Mouse (Mus musculus): ENCODE measurements around the gene Slc4a4. TPM values are rescaled to one million over a fixed set of nuclear protein-coding genes. Genes with fewer than 3 reads are reported as not detected.

The Slc4a4 gene
- polyA plus RNA-seq, 1 experiment = 8.3 TPM

- Histone ChIP-seq H3K27ac (ENCODE audit: insufficient read depth, low read length) (no peak overlapping the region), H3K27me3 (ENCODE audit: control insufficient read depth, insufficient read depth, low read length, poor library complexity, severe bottlenecking) (no peaks in the 10 kb centered on the region), H3K9ac (ENCODE audit: low read depth, poor library complexity, severe bottlenecking) (no peak overlapping the region), H3K36me3 (ENCODE audit: control insufficient read depth, insufficient read depth, low read length, poor library complexity, severe bottlenecking) (no peaks in the 10 kb centered on the region), H3K4me1 (ENCODE audit: control insufficient read depth, insufficient read depth, low read length) (no peaks in the 10 kb centered on the region), H3K4me3 (ENCODE audit: low read depth, low read length) (no peak overlapping the region), H3K9me3 (replicated peaks; ENCODE audit: control insufficient read depth, insufficient read depth, low read length, poor library complexity, severe bottlenecking) (no peaks in the 10 kb centered on the region)
- TF ChIP-seq EP300 (IDR thresholded peaks at IDR 0.05; ENCODE audit: insufficient read depth, low read depth, low read length) (no peak), POLR2A (IDR thresholded peaks at IDR 0.05; ENCODE audit: insufficient read depth, low read length) (no peak)
Measured at GRCm38 (mm10) chr5:88939151-88939550, 52.5 kb downstream of the Slc4a4 start.

- TF ChIP-seq POLR2A (IDR thresholded peaks at IDR 0.05; ENCODE audit: insufficient read depth, low read length) (no peak), CTCF (IDR thresholded peaks at IDR 0.05; ENCODE audit: low read depth, low read length) (no peak), EP300 (IDR thresholded peaks at IDR 0.05; ENCODE audit: insufficient read depth, low read depth, low read length) (no peak)
Measured at GRCm38 (mm10) chr5:88939782-88940181, 53.2 kb downstream of the Slc4a4 start.

GRCm38 (mm10) chr5:88941905-88942304 lies 55.3 kb downstream of the Slc4a4 start:
- Histone ChIP-seq H3K27me3 (ENCODE audit: control insufficient read depth, insufficient read depth, low read length, poor library complexity, severe bottlenecking) (no peaks in the 10 kb centered on the region), H3K4me3 (ENCODE audit: low read depth, low read length) (no peak overlapping the region), H3K9ac (ENCODE audit: low read depth, poor library complexity, severe bottlenecking) (no peak overlapping the region), H3K36me3 (ENCODE audit: control insufficient read depth, insufficient read depth, low read length, poor library complexity, severe bottlenecking) (no peaks in the 10 kb centered on the region), H3K9me3 (replicated peaks; ENCODE audit: control insufficient read depth, insufficient read depth, low read length, poor library complexity, severe bottlenecking) (no peaks in the 10 kb centered on the region), H3K27ac (ENCODE audit: insufficient read depth, low read length) (no peak overlapping the region), H3K4me1 (ENCODE audit: control insufficient read depth, insufficient read depth, low read length) (no peaks in the 10 kb centered on the region)
- TF ChIP-seq POLR2A (IDR thresholded peaks at IDR 0.05; ENCODE audit: insufficient read depth, low read length) (no peak), CTCF (IDR thresholded peaks at IDR 0.05; ENCODE audit: low read depth, low read length) (no peak), EP300 (IDR thresholded peaks at IDR 0.05; ENCODE audit: insufficient read depth, low read depth, low read length) (no peak)

More at GRCm38 (mm10) chr5:88939782-88940181, 53.2 kb downstream of the Slc4a4 start:
- no peak overlapping the region for H3K9ac ChIP-seq (ENCODE audit: low read depth, poor library complexity, severe bottlenecking)
- H3K36me3 ChIP-seq (ENCODE audit: control insufficient read depth, insufficient read depth, low read length, poor library complexity, severe bottlenecking) = no peaks in the 10 kb centered on the region
- no peaks in the 10 kb centered on the region for H3K27me3 ChIP-seq (ENCODE audit: control insufficient read depth, insufficient read depth, low read length, poor library complexity, severe bottlenecking)
- H3K27ac ChIP-seq (ENCODE audit: insufficient read depth, low read length) = no peak overlapping the region
- H3K4me3 ChIP-seq (ENCODE audit: low read depth, low read length) = no peak overlapping the region
- no peaks in the 10 kb centered on the region for H3K9me3 ChIP-seq (replicated peaks; ENCODE audit: control insufficient read depth, insufficient read depth, low read length, poor library complexity, severe bottlenecking)
- no peaks in the 10 kb centered on the region for H3K4me1 ChIP-seq (ENCODE audit: control insufficient read depth, insufficient read depth, low read length)

GRCm38 (mm10) chr5:88945661-88946339 lies 59.2 kb downstream of the Slc4a4 start:
- no peak for TF ChIP-seq POLR2A (IDR thresholded peaks at IDR 0.05; ENCODE audit: insufficient read depth, low read length)
- no peak for TF ChIP-seq CTCF (IDR thresholded peaks at IDR 0.05; ENCODE audit: low read depth, low read length)
- TF ChIP-seq EP300 (IDR thresholded peaks at IDR 0.05; ENCODE audit: insufficient read depth, low read depth, low read length) = no peak
- Histone ChIP-seq H3K4me1 (ENCODE audit: control insufficient read depth, insufficient read depth, low read length) (no peaks in the 10 kb centered on the region), H3K4me3 (ENCODE audit: low read depth, low read length) (no peak overlapping the region), H3K36me3 (ENCODE audit: control insufficient read depth, insufficient read depth, low read length, poor library complexity, severe bottlenecking) (no peaks in the 10 kb centered on the region), H3K27me3 (ENCODE audit: control insufficient read depth, insufficient read depth, low read length, poor library complexity, severe bottlenecking) (no peaks in the 10 kb centered on the region), H3K9ac (ENCODE audit: low read depth, poor library complexity, severe bottlenecking) (no peak overlapping the region), H3K27ac (ENCODE audit: insufficient read depth, low read length) (no peak overlapping the region), H3K9me3 (replicated peaks; ENCODE audit: control insufficient read depth, insufficient read depth, low read length, poor library complexity, severe bottlenecking) (no peaks in the 10 kb centered on the region)

GRCm38 (mm10) chr5:88950337-88950736 lies 63.7 kb downstream of the Slc4a4 start:
- H3K4me1 ChIP-seq (ENCODE audit: control insufficient read depth, insufficient read depth, low read length) = no peaks in the 10 kb centered on the region
- no peak overlapping the region for H3K27ac ChIP-seq (ENCODE audit: insufficient read depth, low read length)
- no peaks in the 10 kb centered on the region for H3K9me3 ChIP-seq (replicated peaks; ENCODE audit: control insufficient read depth, insufficient read depth, low read length, poor library complexity, severe bottlenecking)
- no peak overlapping the region for H3K4me3 ChIP-seq (ENCODE audit: low read depth, low read length)
- H3K27me3 ChIP-seq (ENCODE audit: control insufficient read depth, insufficient read depth, low read length, poor library complexity, severe bottlenecking) = no peaks in the 10 kb centered on the region
- H3K9ac ChIP-seq (ENCODE audit: low read depth, poor library complexity, severe bottlenecking) = no peak overlapping the region
- no peak for TF ChIP-seq POLR2A (IDR thresholded peaks at IDR 0.05; ENCODE audit: insufficient read depth, low read length)
- no peaks in the 10 kb centered on the region for H3K36me3 ChIP-seq (ENCODE audit: control insufficient read depth, insufficient read depth, low read length, poor library complexity, severe bottlenecking)

GRCm38 (mm10) chr5:88952757-88953577 lies 66.3 kb downstream of the Slc4a4 start:
- Histone ChIP-seq H3K27ac (ENCODE audit: insufficient read depth, low read length) (no peak overlapping the region), H3K4me3 (ENCODE audit: low read depth, low read length) (no peak overlapping the region)
- TF ChIP-seq CTCF (IDR thresholded peaks at IDR 0.05; ENCODE audit: low read depth, low read length) (no peak), POLR2A (IDR thresholded peaks at IDR 0.05; ENCODE audit: insufficient read depth, low read length) (no peak), EP300 (IDR thresholded peaks at IDR 0.05; ENCODE audit: insufficient read depth, low read depth, low read length) (no peak)

More at GRCm38 (mm10) chr5:88952757-88953577, 66.3 kb downstream of the Slc4a4 start:
- Histone ChIP-seq H3K9me3 (replicated peaks; ENCODE audit: control insufficient read depth, insufficient read depth, low read length, poor library complexity, severe bottlenecking) (no peaks in the 10 kb centered on the region), H3K4me1 (ENCODE audit: control insufficient read depth, insufficient read depth, low read length) (no peaks in the 10 kb centered on the region), H3K9ac (ENCODE audit: low read depth, poor library complexity, severe bottlenecking) (no peak overlapping the region), H3K36me3 (ENCODE audit: control insufficient read depth, insufficient read depth, low read length, poor library complexity, severe bottlenecking) (no peaks in the 10 kb centered on the region), H3K27me3 (ENCODE audit: control insufficient read depth, insufficient read depth, low read length, poor library complexity, severe bottlenecking) (no peaks in the 10 kb centered on the region)
